Mouse (Mus musculus) hindbrain, embryonic 10.5 days (tissue): ENCODE data around the gene Sept1. TPM values are rescaled to one million over a fixed set of nuclear protein-coding genes. Genes with fewer than 3 reads are reported as not detected.
A peak's percentile ranks its signal among the peaks of the same experiment; 100 is the strongest.

ENCODE experiments used
- DNase-seq: peaks from one replicate; pipeline ENCODE4 v3.0.0-alpha.2; 2017; ENCODE audit warnings: low spot score
- H3K27ac ChIP-seq: fragments of 300-500 bp; sonication (generic); 2 replicates; pipeline ENCODE4 v1.5.1; 2016; ENCODE audit warnings: mild to moderate bottlenecking, moderate library complexity
- H3K27me3 ChIP-seq: fragments of 300-500 bp; sonication (generic); 2 replicates; pipeline ENCODE4 v1.6.1; 2016; ENCODE audit warnings: mild to moderate bottlenecking; ENCODE audit not compliant: poor library complexity, insufficient read depth, severe bottlenecking
- H3K36me3 ChIP-seq: fragments of 300-500 bp; sonication (generic); 2 replicates; pipeline ENCODE4 v1.6.1; 2016; ENCODE audit warnings: mild to moderate bottlenecking, moderate library complexity
- H3K4me1 ChIP-seq: fragments of 300-500 bp; sonication (generic); replicated peaks from 2 replicates; pipeline ENCODE4 v1.6.1; 2016; ENCODE audit warnings: mild to moderate bottlenecking
- H3K4me3 ChIP-seq: fragments of 300-500 bp; sonication (generic); 2 replicates; pipeline ENCODE4 v1.5.1; 2016; ENCODE audit warnings: mild to moderate bottlenecking, moderate library complexity
- H3K9me3 ChIP-seq: fragments of 300-500 bp; sonication (generic); 2 replicates; pipeline ENCODE4 v1.6.1; 2016; ENCODE audit warnings: mild to moderate bottlenecking, moderate library complexity
- WGBS: fragments of 180-500 bp; shearing (Covaris S2); methylation state at CpG from one replicate; pipeline ENCODE4 v1.1.7; 2016; 5-methylcytosine and 5-hydroxymethylcytosine counted together
- polyA plus RNA-seq: library from polyadenylated mRNA; unstranded; fragments of >200 nt; fragmentation: Nextera tagmentation; extraction: Ambion mirVana; gene quantifications from 2 replicates; pipeline ENCODE4 v1.2.1, GENCODE M21; 2016

The Sept1 gene
- polyA plus RNA-seq, 1 experiment from 2014 or later, result 33.8 TPM

GRCm38 (mm10) chr7:127244658-127245510 lies 12.0 kb upstream of the Sept1 start:
- 0 out of 2 replicates have a peak, but pooled peaks cover 3% of the 10 kb centered on the region for H3K9me3 ChIP-seq
- H3K4me1 ChIP-seq, result peaks cover 35% of the 10 kb centered on the region
- H3K36me3 ChIP-seq, result peaks cover 49% of the 10 kb centered on the region
- 11% methylated on average over 33 of the region's 33 CpGs for whole genome bisulfite sequencing
- DNase-seq, result no peak
- H3K27ac ChIP-seq, result peak overlapping the region; percentile 97
- H3K27me3 ChIP-seq, result no peaks in the 10 kb centered on the region
- H3K4me3 ChIP-seq, result peak overlapping the region; percentile 86

GRCm38 (mm10) chr7:127243870-127244657 lies 11.1 kb upstream of the Sept1 start, which contains the start of gene Zfp771:
TSS of gene Zfp771 (plus strand) at chr7:127244274.
- Histone ChIP-seq H3K27me3 (no peaks in the 10 kb centered on the region), H3K4me1 (peaks cover 35% of the 10 kb centered on the region), H3K27ac (peak within 1 kb of the TSS; percentile 97), H3K4me3 (peak within 1 kb of the TSS; percentile 86), H3K9me3 (0 out of 2 replicates have a peak, but pooled peaks cover 3% of the 10 kb centered on the region), H3K36me3 (peaks cover 49% of the 10 kb centered on the region)
- under 1% methylated on average over 56 of the region's 56 CpGs for WGBS
- DNase-seq, result peak; percentile 94

GRCm38 (mm10) chr7:127243361-127243867 lies 10.5 kb upstream of the Sept1 start:
- H3K36me3 ChIP-seq, result peaks cover 51% of the 10 kb centered on the region
- whole genome bisulfite sequencing, result 39% methylated on average over 2 of the region's 2 CpGs

GRCm38 (mm10) chr7:127234777-127235176 lies 1.8 kb upstream of the Sept1 start:
- H3K4me1 ChIP-seq, result peaks cover 48% of the 10 kb centered on the region
- peak overlapping the region; percentile 93 for H3K4me3 ChIP-seq
- peaks cover 12% of the 10 kb centered on the region; the same call in 1 of the 2 replicates for H3K9me3 ChIP-seq
- no peaks in the 10 kb centered on the region for H3K27me3 ChIP-seq
- H3K36me3 ChIP-seq, result peaks cover 75% of the 10 kb centered on the region
- WGBS, result 96% methylated on average over 2 of the region's 2 CpGs
- H3K27ac ChIP-seq, result no peak overlapping the region; the same call in 1 of the 2 replicates
- DNase-seq, result no peak

More at GRCm38 (mm10) chr7:127243361-127243867, 10.5 kb upstream of the Sept1 start:
- peaks cover 35% of the 10 kb centered on the region for H3K4me1 ChIP-seq
- 0 out of 2 replicates have a peak, but pooled peaks cover 3% of the 10 kb centered on the region for H3K9me3 ChIP-seq
- peak overlapping the region; percentile 86 for H3K4me3 ChIP-seq
- DNase-seq, result no peak
- no peaks in the 10 kb centered on the region for H3K27me3 ChIP-seq
- H3K27ac ChIP-seq, result peak overlapping the region; percentile 97

GRCm38 (mm10) chr7:127233765-127234164 lies 835 bp upstream of the Sept1 start:
- no peak for DNase-seq
- peaks cover 53% of the 10 kb centered on the region for H3K4me1 ChIP-seq
- H3K9me3 ChIP-seq, result peaks cover 12% of the 10 kb centered on the region; the same call in 1 of the 2 replicates
- H3K4me3 ChIP-seq, result peak overlapping the region; percentile 93
- 7% methylated on average over 9 of the region's 9 CpGs for WGBS
- H3K27ac ChIP-seq, result peak overlapping the region; percentile 99
- peaks cover 75% of the 10 kb centered on the region for H3K36me3 ChIP-seq
- H3K27me3 ChIP-seq, result no peaks in the 10 kb centered on the region

- no peak for DNase-seq
- Histone ChIP-seq H3K36me3 (peaks cover 73% of the 10 kb centered on the region), H3K27ac (peak overlapping the region; percentile 99), H3K4me3 (peak overlapping the region; percentile 93), H3K4me1 (peaks cover 53% of the 10 kb centered on the region), H3K9me3 (peaks cover 12% of the 10 kb centered on the region; the same call in 1 of the 2 replicates), H3K27me3 (no peaks in the 10 kb centered on the region)
- under 1% methylated on average over 27 of the region's 27 CpGs for WGBS
Observed at GRCm38 (mm10) chr7:127233368-127233749, 429 bp upstream of the Sept1 start.

GRCm38 (mm10) chr7:127231826-127232621 lies 906 bp downstream of the Sept1 start:
- Histone ChIP-seq H3K9me3 (peaks cover 12% of the 10 kb centered on the region; the same call in 1 of the 2 replicates), H3K4me3 (peak overlapping the region; percentile 93), H3K4me1 (peaks cover 53% of the 10 kb centered on the region), H3K36me3 (peaks cover 68% of the 10 kb centered on the region), H3K27me3 (no peaks in the 10 kb centered on the region), H3K27ac (peak overlapping the region; percentile 99)
- 11% methylated on average over 20 of the region's 20 CpGs for WGBS
- peak; percentile 27 for DNase-seq

GRCm38 (mm10) chr7:127231376-127231775 lies 1.6 kb downstream of the Sept1 start:
- H3K9me3 ChIP-seq, result peaks cover 9% of the 10 kb centered on the region; the same call in 1 of the 2 replicates
- peaks cover 63% of the 10 kb centered on the region for H3K36me3 ChIP-seq
- no peaks in the 10 kb centered on the region for H3K27me3 ChIP-seq
- WGBS, result 83% methylated on average over 3 of the region's 3 CpGs
- peak overlapping the region; percentile 99 for H3K27ac ChIP-seq
- peak overlapping the region; percentile 93 for H3K4me3 ChIP-seq
- DNase-seq, result no peak
- H3K4me1 ChIP-seq, result peaks cover 46% of the 10 kb centered on the region

- WGBS, result 67% methylated on average over 4 of the region's 4 CpGs
- peak; percentile 75 for DNase-seq
- Histone ChIP-seq H3K4me1 (peaks cover 33% of the 10 kb centered on the region), H3K36me3 (peaks cover 65% of the 10 kb centered on the region), H3K27ac (no peak overlapping the region), H3K27me3 (no peaks in the 10 kb centered on the region), H3K4me3 (0 out of 2 replicates have a peak overlapping the region, but pooled peaks have one; percentile 9), H3K9me3 (no peaks in the 10 kb centered on the region)
Observed at GRCm38 (mm10) chr7:127228615-127229303, 4.2 kb downstream of the Sept1 start.

- Histone ChIP-seq H3K36me3 (peaks cover 71% of the 10 kb centered on the region), H3K4me1 (peaks cover 11% of the 10 kb centered on the region), H3K27me3 (no peaks in the 10 kb centered on the region), H3K9me3 (0 out of 2 replicates have a peak, but pooled peaks cover 2% of the 10 kb centered on the region), H3K27ac (no peak overlapping the region), H3K4me3 (no peak overlapping the region)
- WGBS, result 92% methylated on average over 11 of the region's 11 CpGs
- no peak for DNase-seq
Observed at GRCm38 (mm10) chr7:127225147-127225995, 7.6 kb downstream of the Sept1 start.

- H3K36me3 ChIP-seq, result peaks cover 64% of the 10 kb centered on the region
- 0 out of 2 replicates have a peak, but pooled peaks cover 2% of the 10 kb centered on the region for H3K9me3 ChIP-seq
- no peak overlapping the region for H3K27ac ChIP-seq
- DNase-seq, result no peak
- peaks cover 4% of the 10 kb centered on the region; the same call in 1 of the 2 replicates for H3K4me1 ChIP-seq
- 93% methylated on average over 6 of the region's 6 CpGs for WGBS
- no peaks in the 10 kb centered on the region for H3K27me3 ChIP-seq
- H3K4me3 ChIP-seq, result no peak overlapping the region
Observed at GRCm38 (mm10) chr7:127224616-127225015, 8.3 kb downstream of the Sept1 start.
